Mouse (Mus musculus): ENCODE measurements around the gene Commd2. TPM values are rescaled to one million over a fixed set of nuclear protein-coding genes. Genes with fewer than 3 reads are reported as not detected.
A peak's percentile ranks its signal among the peaks of the same experiment; 100 is the strongest.

Gene Commd2
- polyA plus RNA-seq, 1 experiment, result 52.9 TPM

DNA sequence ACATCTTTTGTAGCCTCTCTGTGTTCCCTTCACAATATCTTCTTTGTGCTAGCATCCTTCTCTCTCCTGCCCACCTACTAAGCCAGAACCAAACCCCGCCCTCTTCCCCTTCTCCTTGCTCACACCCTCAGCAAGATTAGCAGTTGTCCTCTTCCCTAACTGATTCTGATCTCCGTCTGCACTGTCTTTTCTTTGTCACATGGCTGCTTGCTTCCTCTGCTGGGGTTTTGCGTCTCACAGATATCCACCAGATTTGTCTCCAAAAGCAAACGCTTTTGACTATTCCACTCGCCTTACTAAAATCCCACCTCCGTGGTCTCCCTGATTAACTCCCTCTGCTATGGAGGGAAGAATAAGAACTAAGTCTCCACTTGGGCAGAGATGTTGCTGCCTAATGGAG is 7.1 kb upstream of the Commd2 start:
- no peaks in the 10 kb centered on the region for H3K79me3 ChIP-seq (ENCODE audit: low read depth)
- H3K36me3 ChIP-seq (ENCODE audit: control insufficient read depth, insufficient read depth), result no peaks in the 10 kb centered on the region
- TF ChIP-seq FOSL1 (IDR thresholded peaks at IDR 0.05; ENCODE audit: insufficient read depth, low read length, poor library complexity, severe bottlenecking) (no peak), MAX (IDR thresholded peaks at IDR 0.05) (no peak), CTCF (IDR thresholded peaks at IDR 0.05; ENCODE audit: control insufficient read depth, insufficient read depth, insufficient read length) (no peak), USF1 (IDR thresholded peaks at IDR 0.05; ENCODE audit: low read depth) (no peak), MYOG (IDR thresholded peaks at IDR 0.05; ENCODE audit: control insufficient read depth, extremely low read depth, insufficient read length) (no peak), CEBPB (IDR thresholded peaks at IDR 0.05; ENCODE audit: low read depth) (no peak), MYOD1 (IDR thresholded peaks at IDR 0.05; ENCODE audit: control insufficient read depth, insufficient read length, low read depth) (no peak)
- H3K79me2 ChIP-seq (ENCODE audit: control insufficient read depth, insufficient read depth), result no peaks in the 10 kb centered on the region
- H3ac ChIP-seq (ENCODE audit: control insufficient read depth, insufficient read length, low read depth), result no peak overlapping the region
- peaks cover 17% of the 10 kb centered on the region for H3K27me3 ChIP-seq (ENCODE audit: control insufficient read depth, insufficient read depth, insufficient read length)
- H3K4me3 ChIP-seq (ENCODE audit: insufficient read depth, poor library complexity, severe bottlenecking), result no peak overlapping the region

DNA sequence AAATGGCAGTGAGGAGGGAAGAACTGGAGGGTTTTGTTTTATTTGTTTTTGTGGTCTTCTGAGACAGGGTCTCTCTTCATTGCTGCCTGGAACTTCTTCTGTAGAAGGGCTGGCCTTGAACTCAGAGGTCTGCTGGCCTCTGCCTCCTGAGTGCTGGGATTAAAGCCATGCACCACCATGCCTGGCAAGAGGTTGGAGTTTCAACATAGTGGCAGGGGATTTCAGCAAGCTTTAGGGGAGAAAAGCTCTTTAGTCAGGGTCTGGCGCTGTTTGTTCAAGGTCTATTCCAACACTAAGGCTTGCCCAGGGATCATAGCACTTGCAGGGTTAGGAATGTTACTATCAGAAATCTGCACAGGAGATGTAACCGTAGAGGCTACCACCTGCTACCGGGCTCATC is 2.1 kb upstream of the Commd2 start:
- H3K79me3 ChIP-seq (ENCODE audit: low read depth), result peaks cover 8% of the 10 kb centered on the region
- peaks cover 10% of the 10 kb centered on the region for H3K27me3 ChIP-seq (ENCODE audit: control insufficient read depth, insufficient read depth, insufficient read length)
- H3K36me3 ChIP-seq (ENCODE audit: control insufficient read depth, insufficient read depth), result peaks cover 17% of the 10 kb centered on the region
- TF ChIP-seq MAX (IDR thresholded peaks at IDR 0.05) (no peak), MYOD1 (IDR thresholded peaks at IDR 0.05; ENCODE audit: control insufficient read depth, insufficient read length, low read depth) (no peak), FOSL1 (IDR thresholded peaks at IDR 0.05; ENCODE audit: insufficient read depth, low read length, poor library complexity, severe bottlenecking) (no peak), CEBPB (IDR thresholded peaks at IDR 0.05; ENCODE audit: low read depth) (no peak), CTCF (IDR thresholded peaks at IDR 0.05; ENCODE audit: control insufficient read depth, insufficient read depth, insufficient read length) (no peak), MYOG (IDR thresholded peaks at IDR 0.05; ENCODE audit: control insufficient read depth, extremely low read depth, insufficient read length) (no peak), USF1 (IDR thresholded peaks at IDR 0.05; ENCODE audit: low read depth) (no peak)
- no peak overlapping the region for H3K4me3 ChIP-seq (ENCODE audit: insufficient read depth, poor library complexity, severe bottlenecking)
- peaks cover 28% of the 10 kb centered on the region for H3K79me2 ChIP-seq (ENCODE audit: control insufficient read depth, insufficient read depth)
- H3ac ChIP-seq (ENCODE audit: control insufficient read depth, insufficient read length, low read depth), result no peak overlapping the region

DNA sequence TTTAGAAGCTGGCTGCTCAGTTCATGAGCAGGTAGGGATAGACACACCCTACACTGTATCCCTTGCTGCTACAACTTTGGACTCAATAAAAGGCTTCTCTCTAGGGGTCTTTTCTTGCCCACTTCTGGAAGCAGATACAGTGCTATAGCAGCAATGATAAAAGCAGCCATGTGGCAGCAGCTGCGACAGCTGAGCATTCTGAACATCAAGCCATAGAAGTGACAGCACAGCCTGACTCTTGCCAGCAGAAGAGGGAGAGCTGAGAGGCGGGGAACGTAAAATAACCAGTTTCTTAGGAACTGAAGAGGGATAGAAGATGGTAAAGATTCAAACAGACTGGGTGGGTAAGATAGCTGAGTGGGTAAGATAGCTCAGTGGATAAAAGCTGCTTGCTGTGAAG is 970 bp upstream of the Commd2 start:
- no peak for TF ChIP-seq CTCF (IDR thresholded peaks at IDR 0.05; ENCODE audit: control insufficient read depth, insufficient read depth, insufficient read length)
- no peak for TF ChIP-seq MYOD1 (IDR thresholded peaks at IDR 0.05; ENCODE audit: control insufficient read depth, insufficient read length, low read depth)
- no peak for TF ChIP-seq MYOG (IDR thresholded peaks at IDR 0.05; ENCODE audit: control insufficient read depth, extremely low read depth, insufficient read length)
- TF ChIP-seq MAX (IDR thresholded peaks at IDR 0.05), result no peak
- no peak for TF ChIP-seq USF1 (IDR thresholded peaks at IDR 0.05; ENCODE audit: low read depth)
- no peak for TF ChIP-seq FOSL1 (IDR thresholded peaks at IDR 0.05; ENCODE audit: insufficient read depth, low read length, poor library complexity, severe bottlenecking)
- TF ChIP-seq CEBPB (IDR thresholded peaks at IDR 0.05; ENCODE audit: low read depth), result no peak
- Histone ChIP-seq H3K36me3 (ENCODE audit: control insufficient read depth, insufficient read depth) (peaks cover 21% of the 10 kb centered on the region), H3K79me2 (ENCODE audit: control insufficient read depth, insufficient read depth) (peaks cover 28% of the 10 kb centered on the region), H3ac (ENCODE audit: control insufficient read depth, insufficient read length, low read depth) (no peak overlapping the region), H3K4me3 (ENCODE audit: insufficient read depth, poor library complexity, severe bottlenecking) (no peak overlapping the region), H3K27me3 (ENCODE audit: control insufficient read depth, insufficient read depth, insufficient read length) (peaks cover 4% of the 10 kb centered on the region), H3K79me3 (ENCODE audit: low read depth) (peaks cover 8% of the 10 kb centered on the region)

DNA sequence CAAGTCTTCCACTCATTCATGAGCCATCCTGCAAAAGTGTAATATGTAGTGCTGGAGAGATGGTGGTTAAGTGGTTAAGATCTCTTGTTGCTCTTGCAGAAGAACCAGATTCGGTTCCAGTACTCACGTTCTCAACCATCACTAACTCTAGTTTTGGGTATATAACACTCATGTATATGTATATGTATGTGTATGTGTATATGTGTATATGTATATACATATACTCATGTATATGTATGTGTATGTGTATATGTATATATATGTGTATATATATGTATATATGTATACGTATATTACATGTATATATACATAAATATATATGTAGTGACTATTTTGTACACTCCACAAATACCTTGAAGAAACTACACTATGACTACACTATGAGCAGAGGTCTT is 347 bp upstream of the Commd2 start:
- TF ChIP-seq USF1 (IDR thresholded peaks at IDR 0.05; ENCODE audit: low read depth) (no peak), CTCF (IDR thresholded peaks at IDR 0.05; ENCODE audit: control insufficient read depth, insufficient read depth, insufficient read length) (no peak), MYOD1 (IDR thresholded peaks at IDR 0.05; ENCODE audit: control insufficient read depth, insufficient read length, low read depth) (no peak), MYOG (IDR thresholded peaks at IDR 0.05; ENCODE audit: control insufficient read depth, extremely low read depth, insufficient read length) (no peak), FOSL1 (IDR thresholded peaks at IDR 0.05; ENCODE audit: insufficient read depth, low read length, poor library complexity, severe bottlenecking) (no peak), MAX (IDR thresholded peaks at IDR 0.05) (no peak)
- H3K36me3 ChIP-seq (ENCODE audit: control insufficient read depth, insufficient read depth), result peaks cover 21% of the 10 kb centered on the region
- H3K27me3 ChIP-seq (ENCODE audit: control insufficient read depth, insufficient read depth, insufficient read length), result peaks cover 4% of the 10 kb centered on the region
- H3ac ChIP-seq (ENCODE audit: control insufficient read depth, insufficient read length, low read depth), result peak overlapping the region; percentile 56
- peaks cover 28% of the 10 kb centered on the region for H3K79me2 ChIP-seq (ENCODE audit: control insufficient read depth, insufficient read depth)
- peak overlapping the region; percentile 43 for H3K4me3 ChIP-seq (ENCODE audit: insufficient read depth, poor library complexity, severe bottlenecking)
- H3K79me3 ChIP-seq (ENCODE audit: low read depth), result peaks cover 8% of the 10 kb centered on the region

DNA sequence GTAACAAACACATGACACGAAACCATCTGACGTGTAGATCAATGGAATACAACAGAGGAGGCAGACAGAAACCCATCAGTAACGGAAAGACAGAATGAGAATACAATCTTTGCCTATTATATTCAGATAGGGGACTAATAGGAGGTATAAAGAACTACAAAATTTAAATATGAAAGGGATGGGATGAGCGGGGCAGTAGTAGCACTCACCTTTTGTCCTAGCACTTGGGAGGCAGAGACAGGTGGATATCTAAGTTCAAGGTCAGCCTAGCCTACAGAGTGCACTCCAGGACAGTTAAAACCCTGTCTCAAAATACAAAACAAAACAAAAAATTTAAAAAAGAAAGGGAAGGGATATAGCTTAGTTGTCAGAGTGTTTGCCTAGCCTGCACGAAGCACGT is 8.3 kb downstream of the Commd2 start:
- no peak overlapping the region for H3ac ChIP-seq (ENCODE audit: control insufficient read depth, insufficient read length, low read depth)
- H3K36me3 ChIP-seq (ENCODE audit: control insufficient read depth, insufficient read depth), result peaks cover 33% of the 10 kb centered on the region
- no peaks in the 10 kb centered on the region for H3K79me3 ChIP-seq (ENCODE audit: low read depth)
- no peaks in the 10 kb centered on the region for H3K27me3 ChIP-seq (ENCODE audit: control insufficient read depth, insufficient read depth, insufficient read length)
- H3K79me2 ChIP-seq (ENCODE audit: control insufficient read depth, insufficient read depth), result no peaks in the 10 kb centered on the region
- TF ChIP-seq CEBPB (IDR thresholded peaks at IDR 0.05; ENCODE audit: low read depth) (no peak), CTCF (IDR thresholded peaks at IDR 0.05; ENCODE audit: control insufficient read depth, insufficient read depth, insufficient read length) (no peak), FOSL1 (IDR thresholded peaks at IDR 0.05; ENCODE audit: insufficient read depth, low read length, poor library complexity, severe bottlenecking) (no peak), MAX (IDR thresholded peaks at IDR 0.05) (no peak), MYOD1 (IDR thresholded peaks at IDR 0.05; ENCODE audit: control insufficient read depth, insufficient read length, low read depth) (no peak), USF1 (IDR thresholded peaks at IDR 0.05; ENCODE audit: low read depth) (no peak), MYOG (IDR thresholded peaks at IDR 0.05; ENCODE audit: control insufficient read depth, extremely low read depth, insufficient read length) (no peak)
- H3K4me3 ChIP-seq (ENCODE audit: insufficient read depth, poor library complexity, severe bottlenecking), result no peak overlapping the region

DNA sequence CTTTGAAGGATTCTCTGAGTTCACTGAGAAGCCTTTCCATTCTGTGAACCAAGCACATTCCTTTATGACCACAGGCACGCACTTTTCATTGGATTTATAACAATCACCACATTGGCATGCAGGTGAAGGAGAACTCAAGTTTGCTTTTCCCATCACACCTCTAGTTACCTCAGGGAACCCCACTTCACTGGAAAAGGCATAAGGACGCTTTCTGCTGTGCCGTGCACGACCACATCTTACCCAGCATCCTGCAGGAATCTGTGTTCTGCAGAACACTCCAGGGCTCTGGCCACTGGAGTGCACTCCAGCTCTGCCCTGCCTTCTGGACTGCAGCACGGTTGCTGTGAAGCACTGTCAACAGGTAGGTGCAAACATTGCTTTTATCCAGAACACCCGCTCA is 13.9 kb downstream of the Commd2 start:
- no peak for TF ChIP-seq MYOG (IDR thresholded peaks at IDR 0.05; ENCODE audit: control insufficient read depth, extremely low read depth, insufficient read length)
- TF ChIP-seq CTCF (IDR thresholded peaks at IDR 0.05; ENCODE audit: control insufficient read depth, insufficient read depth, insufficient read length), result no peak
- TF ChIP-seq USF1 (IDR thresholded peaks at IDR 0.05; ENCODE audit: low read depth), result no peak
- no peak for TF ChIP-seq MAX (IDR thresholded peaks at IDR 0.05)
- TF ChIP-seq CEBPB (IDR thresholded peaks at IDR 0.05; ENCODE audit: low read depth), result no peak
- TF ChIP-seq MYOD1 (IDR thresholded peaks at IDR 0.05; ENCODE audit: control insufficient read depth, insufficient read length, low read depth), result no peak
- no peak for TF ChIP-seq FOSL1 (IDR thresholded peaks at IDR 0.05; ENCODE audit: insufficient read depth, low read length, poor library complexity, severe bottlenecking)
- Histone ChIP-seq H3ac (ENCODE audit: control insufficient read depth, insufficient read length, low read depth) (no peak overlapping the region), H3K79me3 (ENCODE audit: low read depth) (no peaks in the 10 kb centered on the region), H3K36me3 (ENCODE audit: control insufficient read depth, insufficient read depth) (no peaks in the 10 kb centered on the region), H3K27me3 (ENCODE audit: control insufficient read depth, insufficient read depth, insufficient read length) (no peaks in the 10 kb centered on the region), H3K79me2 (ENCODE audit: control insufficient read depth, insufficient read depth) (no peaks in the 10 kb centered on the region), H3K4me3 (ENCODE audit: insufficient read depth, poor library complexity, severe bottlenecking) (no peak overlapping the region)

All from C2C12 (cell line).